Mouse (Mus musculus): ENCODE measurements around the gene Erlin1. TPM values are rescaled to one million over a fixed set of nuclear protein-coding genes. Genes with fewer than 3 reads are reported as not detected.

Erlin1 gene
- polyA plus RNA-seq, 1 experiment = 28.3 TPM

DNA sequence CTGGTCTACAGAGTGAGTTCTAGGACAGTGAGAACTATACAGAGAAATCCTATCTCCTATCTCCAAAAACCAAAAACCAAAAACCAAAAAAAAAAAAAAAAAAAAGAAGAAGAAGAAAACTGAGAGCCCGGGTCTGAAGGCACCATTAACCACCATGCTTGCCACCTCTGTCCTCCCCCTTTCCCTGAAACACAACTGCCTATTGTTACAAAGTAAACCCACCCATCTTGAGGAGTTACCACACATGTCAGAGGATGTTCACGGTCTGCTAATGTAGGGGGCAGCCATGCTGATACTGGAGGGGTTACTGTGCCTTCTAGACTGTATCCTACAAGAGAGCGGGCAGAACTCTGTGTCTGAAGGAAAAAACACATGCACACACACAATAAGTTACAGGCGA lies 7.4 kb upstream of the Erlin1 start:
- Histone ChIP-seq H3K4me3 (ENCODE audit: insufficient read depth, low read depth, low read length) (no peak overlapping the region), H3K27ac (ENCODE audit: insufficient read depth, low read depth, low read length) (no peak overlapping the region), H3K27me3 (replicated peaks; ENCODE audit: control insufficient read depth, insufficient read depth, low read length) (no peaks in the 10 kb centered on the region), H3K4me1 (ENCODE audit: control insufficient read depth, insufficient read depth, low read length) (no peaks in the 10 kb centered on the region), H3K36me3 (ENCODE audit: control insufficient read depth, insufficient read depth, low read length) (peaks cover 7% of the 10 kb centered on the region)
- no peak for DNase-seq
- no peak for TF ChIP-seq POLR2A (IDR thresholded peaks at IDR 0.05; ENCODE audit: low read depth, low read length)
- TF ChIP-seq CTCF (conservative IDR thresholded peaks at IDR 0.05; ENCODE audit: insufficient read depth, insufficient read length, low read depth, low read length) = no peak
- 74% methylated on average over 4 of the region's 4 CpGs for WGBS

DNA sequence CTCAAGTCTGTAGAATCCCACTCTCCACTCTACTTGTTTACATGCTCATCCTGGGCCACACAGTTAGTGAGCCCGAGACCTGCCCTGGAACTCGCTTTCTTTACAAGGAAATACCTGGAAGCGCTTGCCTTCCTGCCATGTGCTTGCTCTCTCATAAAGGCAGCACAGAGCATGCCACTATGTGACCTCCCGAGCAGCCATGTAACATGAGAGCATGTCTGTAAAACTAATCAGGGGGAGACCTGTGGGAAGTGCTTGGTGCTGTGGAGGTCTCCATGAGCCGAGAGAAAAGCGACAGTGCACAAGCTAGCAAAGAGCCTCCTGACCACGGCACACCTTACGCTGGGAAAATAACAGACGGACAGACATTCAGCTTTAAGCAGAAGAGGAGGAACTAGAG lies 6.9 kb upstream of the Erlin1 start:
- H3K27ac ChIP-seq (ENCODE audit: insufficient read depth, low read depth, low read length) = no peak overlapping the region
- no peak overlapping the region for H3K4me3 ChIP-seq (ENCODE audit: insufficient read depth, low read depth, low read length)
- no peaks in the 10 kb centered on the region for H3K4me1 ChIP-seq (ENCODE audit: control insufficient read depth, insufficient read depth, low read length)
- H3K36me3 ChIP-seq (ENCODE audit: control insufficient read depth, insufficient read depth, low read length) = peaks cover 7% of the 10 kb centered on the region
- 68% methylated on average over 9 of the region's 9 CpGs for WGBS
- no peaks in the 10 kb centered on the region for H3K27me3 ChIP-seq (replicated peaks; ENCODE audit: control insufficient read depth, insufficient read depth, low read length)
- no peak for TF ChIP-seq CTCF (conservative IDR thresholded peaks at IDR 0.05; ENCODE audit: insufficient read depth, insufficient read length, low read depth, low read length)
- no peak for TF ChIP-seq POLR2A (IDR thresholded peaks at IDR 0.05; ENCODE audit: low read depth, low read length)
- no peak for DNase-seq

DNA sequence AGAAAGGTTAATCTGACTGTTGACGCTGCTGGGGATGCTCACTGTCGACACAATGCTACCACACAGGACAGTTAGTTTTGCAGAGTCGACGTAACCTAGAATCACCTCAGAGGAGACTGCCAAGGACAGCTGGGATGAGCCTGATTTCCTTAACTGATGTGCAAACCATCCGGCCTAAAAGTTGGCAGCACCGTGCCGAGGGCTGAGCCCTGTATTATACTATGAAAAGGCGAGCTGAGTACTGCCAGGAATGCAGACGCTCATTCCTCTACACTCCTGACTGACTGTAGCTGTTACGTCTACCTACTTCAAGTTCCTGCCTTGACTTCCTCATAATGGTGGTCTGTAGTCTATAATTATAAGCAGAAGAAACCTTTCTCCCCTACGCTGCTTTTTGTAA lies 5.4 kb upstream of the Erlin1 start:
- TF ChIP-seq CTCF (conservative IDR thresholded peaks at IDR 0.05; ENCODE audit: insufficient read depth, insufficient read length, low read depth, low read length) (no peak), POLR2A (IDR thresholded peaks at IDR 0.05; ENCODE audit: low read depth, low read length) (no peak)
- no peak for DNase-seq
- H3K4me1 ChIP-seq (ENCODE audit: control insufficient read depth, insufficient read depth, low read length) = peaks cover 1% of the 10 kb centered on the region; the same call in 1 of the 2 replicates
- H3K27ac ChIP-seq (ENCODE audit: insufficient read depth, low read depth, low read length) = no peak overlapping the region
- H3K27me3 ChIP-seq (replicated peaks; ENCODE audit: control insufficient read depth, insufficient read depth, low read length) = no peaks in the 10 kb centered on the region
- H3K36me3 ChIP-seq (ENCODE audit: control insufficient read depth, insufficient read depth, low read length) = peaks cover 7% of the 10 kb centered on the region
- WGBS = 72% methylated on average over 11 of the region's 11 CpGs
- H3K4me3 ChIP-seq (ENCODE audit: insufficient read depth, low read depth, low read length) = no peak overlapping the region

- H3K27me3 ChIP-seq (replicated peaks; ENCODE audit: control insufficient read depth, insufficient read depth, low read length) = no peaks in the 10 kb centered on the region
- H3K36me3 ChIP-seq (ENCODE audit: control insufficient read depth, insufficient read depth, low read length) = peaks cover 5% of the 10 kb centered on the region
- H3K27ac ChIP-seq (ENCODE audit: insufficient read depth, low read depth, low read length) = no peak overlapping the region
- H3K4me1 ChIP-seq (ENCODE audit: control insufficient read depth, insufficient read depth, low read length) = peaks cover 6% of the 10 kb centered on the region
- 63% methylated on average over 5 of the region's 5 CpGs for WGBS
- no peak overlapping the region for H3K4me3 ChIP-seq (ENCODE audit: insufficient read depth, low read depth, low read length)
- no peak for TF ChIP-seq CTCF (conservative IDR thresholded peaks at IDR 0.05; ENCODE audit: insufficient read depth, insufficient read length, low read depth, low read length)
- no peak for TF ChIP-seq POLR2A (IDR thresholded peaks at IDR 0.05; ENCODE audit: low read depth, low read length)
- DNase-seq = no peak
These were observed 1.6 kb upstream of the Erlin1 start for GRCm38 (mm10) chr19:44071166-44071565.

- 5% methylated on average over 4 of the region's 4 CpGs for WGBS
- Histone ChIP-seq H3K36me3 (ENCODE audit: control insufficient read depth, insufficient read depth, low read length) (peaks cover 2% of the 10 kb centered on the region), H3K4me1 (ENCODE audit: control insufficient read depth, insufficient read depth, low read length) (peaks cover 10% of the 10 kb centered on the region), H3K27me3 (replicated peaks; ENCODE audit: control insufficient read depth, insufficient read depth, low read length) (no peaks in the 10 kb centered on the region), H3K4me3 (ENCODE audit: insufficient read depth, low read depth, low read length) (peak overlapping the region; percentile 74), H3K27ac (ENCODE audit: insufficient read depth, low read depth, low read length) (no peak overlapping the region)
- no peak for TF ChIP-seq POLR2A (IDR thresholded peaks at IDR 0.05; ENCODE audit: low read depth, low read length)
- no peak for TF ChIP-seq CTCF (conservative IDR thresholded peaks at IDR 0.05; ENCODE audit: insufficient read depth, insufficient read length, low read depth, low read length)
- no peak for DNase-seq
These were observed 288 bp upstream of the Erlin1 start for GRCm38 (mm10) chr19:44069914-44070232.

DNA sequence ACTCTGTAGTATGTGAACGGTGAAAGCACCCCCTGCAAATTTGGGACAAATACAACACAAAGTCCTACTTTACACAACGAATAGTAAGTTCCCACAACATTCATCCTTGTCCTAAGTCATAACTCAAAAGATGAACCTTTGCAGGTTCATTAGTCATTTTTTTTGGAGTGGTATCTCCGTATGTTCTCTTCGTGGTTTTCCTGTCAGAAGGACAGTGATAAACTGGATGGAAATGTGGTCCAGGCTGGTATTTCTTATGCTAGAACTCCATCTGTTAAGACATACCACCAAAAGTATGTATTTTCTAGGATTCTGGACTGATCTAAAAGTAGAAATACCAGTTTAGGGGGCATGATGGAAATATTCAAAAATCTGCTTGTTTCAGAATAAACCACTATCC lies 1.4 kb downstream of the Erlin1 start:
- WGBS = 50% methylated on average over 4 of the region's 4 CpGs
- no peak for DNase-seq
- Histone ChIP-seq H3K27me3 (replicated peaks; ENCODE audit: control insufficient read depth, insufficient read depth, low read length) (no peaks in the 10 kb centered on the region), H3K27ac (ENCODE audit: insufficient read depth, low read depth, low read length) (peak overlapping the region; percentile 67), H3K4me3 (ENCODE audit: insufficient read depth, low read depth, low read length) (peak overlapping the region; percentile 34), H3K36me3 (ENCODE audit: control insufficient read depth, insufficient read depth, low read length) (peaks cover 1% of the 10 kb centered on the region), H3K4me1 (ENCODE audit: control insufficient read depth, insufficient read depth, low read length) (peaks cover 11% of the 10 kb centered on the region)
- TF ChIP-seq CTCF (conservative IDR thresholded peaks at IDR 0.05; ENCODE audit: insufficient read depth, insufficient read length, low read depth, low read length) (no peak), POLR2A (IDR thresholded peaks at IDR 0.05; ENCODE audit: low read depth, low read length) (no peak)

DNA sequence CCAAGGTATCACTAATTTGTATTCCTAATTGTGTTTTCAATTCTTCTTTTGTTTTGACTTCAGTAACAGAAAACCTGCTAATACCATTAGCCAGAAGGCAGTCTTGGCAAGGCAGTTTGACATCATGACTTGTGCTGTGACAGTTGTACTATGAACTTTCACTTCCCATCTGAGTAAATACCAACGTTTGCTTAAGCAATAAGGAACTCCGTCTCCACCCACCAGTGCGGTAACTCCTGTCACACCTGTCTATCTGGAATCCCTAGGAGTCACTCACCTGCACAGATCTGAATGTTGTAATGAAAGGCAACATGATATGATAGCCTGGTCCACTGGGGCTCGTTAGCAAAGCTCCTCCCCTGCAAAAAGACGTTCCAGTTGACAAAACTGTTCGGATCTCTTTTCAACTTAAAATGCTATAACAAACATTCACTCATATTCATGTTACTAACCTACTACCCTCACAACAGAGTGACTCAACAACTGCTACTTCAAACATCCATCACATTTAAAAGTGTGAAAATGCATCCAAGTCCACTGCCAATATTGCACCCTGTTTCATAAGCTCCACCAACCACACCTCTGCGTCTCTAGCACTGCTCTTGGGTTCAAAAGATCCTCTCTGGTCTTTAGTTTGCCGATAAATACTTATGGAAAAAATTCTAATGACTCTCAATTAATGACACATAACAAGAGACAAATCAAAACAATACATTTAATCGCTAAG lies 2.1 kb downstream of the Erlin1 start:
- TF ChIP-seq POLR2A (IDR thresholded peaks at IDR 0.05; ENCODE audit: low read depth, low read length) = no peak
- no peak for TF ChIP-seq CTCF (conservative IDR thresholded peaks at IDR 0.05; ENCODE audit: insufficient read depth, insufficient read length, low read depth, low read length)
- peaks cover 5% of the 10 kb centered on the region; the same call in 1 of the 2 replicates for H3K36me3 ChIP-seq (ENCODE audit: control insufficient read depth, insufficient read depth, low read length)
- H3K27me3 ChIP-seq (replicated peaks; ENCODE audit: control insufficient read depth, insufficient read depth, low read length) = no peaks in the 10 kb centered on the region
- H3K4me1 ChIP-seq (ENCODE audit: control insufficient read depth, insufficient read depth, low read length) = peaks cover 11% of the 10 kb centered on the region
- H3K27ac ChIP-seq (ENCODE audit: insufficient read depth, low read depth, low read length) = peak overlapping the region; percentile 65
- WGBS = 45% methylated on average over 9 of the region's 9 CpGs
- peak overlapping the region; percentile 12; the same call in 1 of the 2 replicates for H3K4me3 ChIP-seq (ENCODE audit: insufficient read depth, low read depth, low read length)
- DNase-seq = peak; percentile 77

Measured in kidney, adult 2 months (tissue).